Mouse (Mus musculus): ENCODE results near the gene Nfatc3.

- TF ChIP-seq POLR2A (IDR thresholded peaks at IDR 0.05; ENCODE audit: insufficient read length, low read depth): no peak
- TF ChIP-seq MAX (IDR thresholded peaks at IDR 0.05; ENCODE audit: low read depth): no peak
- TF ChIP-seq POLR2AphosphoS2 (IDR thresholded peaks at IDR 0.05; ENCODE audit: insufficient read length, low read depth): no peak
- no peak for TF ChIP-seq TCF12 (IDR thresholded peaks at IDR 0.05; ENCODE audit: insufficient read depth, poor library complexity, severe bottlenecking)
- no peak for TF ChIP-seq USF1 (IDR thresholded peaks at IDR 0.05; ENCODE audit: low read depth)
- no peak for TF ChIP-seq REST (IDR thresholded peaks at IDR 0.05; ENCODE audit: insufficient read depth, insufficient read length)
- TF ChIP-seq CEBPB (IDR thresholded peaks at IDR 0.05; ENCODE audit: insufficient read depth, poor library complexity, severe bottlenecking): no peak
- no peak for TF ChIP-seq SRF (IDR thresholded peaks at IDR 0.05; ENCODE audit: control insufficient read depth, insufficient read length, low read depth)
- TF ChIP-seq E2F4 (IDR thresholded peaks at IDR 0.05; ENCODE audit: insufficient read depth): no peak
- TF ChIP-seq MYOG (IDR thresholded peaks at IDR 0.05; ENCODE audit: control insufficient read depth in 1 of 3, insufficient read depth in 1 of 3, insufficient read length in 2 of 3, low read depth in 2 of 3): no peak
- TF ChIP-seq MYOD1 (IDR thresholded peaks at IDR 0.05; ENCODE audit: control insufficient read depth in 1 of 3, insufficient read length in 2 of 3, low read depth in 2 of 3): no peak
Observed at GRCm38 (mm10) chr8:106176891-106177290, 118.3 kb downstream of the Nfatc3 start.
